Mouse (Mus musculus) limb, embryonic 14.5 days (tissue): ENCODE results near the gene Fat4. TPM values are rescaled to one million over a fixed set of nuclear protein-coding genes. Genes with fewer than 3 reads are reported as not detected.
A peak's percentile ranks its signal among the peaks of the same experiment; 100 is the strongest.

Source experiments
- ATAC-seq: fragments of 200-750 bp; cut with Nextera tagmentation; 2 replicates; pipeline ENCODE4 v1.8.0; 2017; ENCODE audit warnings: low read depth, moderate number of reproducible peaks, moderate TSS enrichment; ENCODE audit not compliant: low FRiP score
- DNase-seq: peaks from one replicate; pipeline ENCODE4 v3.0.0-alpha.2; 2015; ENCODE audit warnings: low spot score
- H3K27ac ChIP-seq: fragments of 300-500 bp; sonication (generic); replicated peaks from 2 replicates; pipeline ENCODE4 v1.5.1; 2014; ENCODE audit warnings: low read depth, mild to moderate bottlenecking, low read length, moderate library complexity, mixed read lengths
- H3K27me3 ChIP-seq: fragments of 300-500 bp; sonication (generic); 2 replicates; pipeline ENCODE4 v1.6.1; 2014; ENCODE audit warnings: low read length, mixed read lengths; ENCODE audit not compliant: control insufficient read depth, insufficient read depth
- H3K36me3 ChIP-seq: fragments of 300-500 bp; sonication (generic); 2 replicates; pipeline ENCODE4 v1.6.1; 2014; ENCODE audit warnings: mild to moderate bottlenecking, low read length, moderate library complexity, mixed read lengths; ENCODE audit not compliant: control insufficient read depth, insufficient read depth
- H3K4me1 ChIP-seq: fragments of 300-500 bp; sonication (generic); 2 replicates; pipeline ENCODE4 v1.6.1; 2014; ENCODE audit warnings: antibody characterized with exemption, low read length, mixed read lengths; ENCODE audit not compliant: control insufficient read depth, insufficient read depth
- H3K4me2 ChIP-seq: fragments of 300-500 bp; sonication (generic); replicated peaks from 2 replicates; pipeline ENCODE4 v1.6.1; 2014; ENCODE audit warnings: low read depth, mild to moderate bottlenecking, low read length, moderate library complexity; ENCODE audit not compliant: severe bottlenecking
- H3K4me3 ChIP-seq: fragments of 300-500 bp; sonication (generic); replicated peaks from 2 replicates; pipeline ENCODE4 v1.5.1; 2014; ENCODE audit warnings: low read length
- H3K9ac ChIP-seq: fragments of 300-500 bp; sonication (generic); 2 replicates; pipeline ENCODE4 v1.6.1; 2014; ENCODE audit warnings: mild to moderate bottlenecking, low read depth, low read length, moderate library complexity; ENCODE audit not compliant: severe bottlenecking
- H3K9me3 ChIP-seq: fragments of 300-500 bp; sonication (generic); 2 replicates; pipeline ENCODE4 v1.6.1; 2016; ENCODE audit warnings: low read length; ENCODE audit not compliant: control insufficient read depth
- POLR2A ChIP-seq: fragments of 200-500 bp; IDR thresholded peaks from 2 replicates; pipeline ENCODE4 v1.8.0; 2012; ENCODE audit warnings: inconsistent platforms, mild to moderate bottlenecking, moderate library complexity, borderline replicate concordance; ENCODE audit not compliant: insufficient read depth, insufficient read length; ENCODE audit errors: extremely low read depth
- WGBS: fragments of 180-500 bp; shearing (Covaris S2); extraction: QIAGEN DNeasy Blood & Tissue Kit; methylation state at CpG from one replicate; pipeline ENCODE4 v1.1.7; 2014; 5-methylcytosine and 5-hydroxymethylcytosine counted together
- polyA plus RNA-seq, 2 experiments: library from polyadenylated mRNA; depleted of rRNA in 1 of 2; stranded (reverse) in 1 of 2; unstranded in 1 of 2; fragments of >200 nt; fragmentation: Nextera tagmentation in 1 of 2; extraction: Ambion mirVana in 1 of 2; gene quantifications; 2 replicates each; pipeline versions ENCODE4 v1.2.1 to v1.2.3; 2012 to 2014

Fat4 gene
- polyA plus RNA-seq, 2 experiments, result 22.8 to 23.9 TPM

- H3K36me3 ChIP-seq, result peaks cover 11% of the 10 kb centered on the region; the same call in 1 of the 2 replicates
- H3K9me3 ChIP-seq, result no peaks in the 10 kb centered on the region; the same call in 1 of the 2 replicates
- DNase-seq (no peak), ATAC-seq (no peak)
- no peak overlapping the region for H3K27ac ChIP-seq
- no peak overlapping the region for H3K4me2 ChIP-seq
- WGBS, result 71% methylated on average over 2 of the region's 2 CpGs
- no peak overlapping the region for H3K4me3 ChIP-seq
- no peak overlapping the region for H3K9ac ChIP-seq
- no peaks in the 10 kb centered on the region for H3K27me3 ChIP-seq
- TF ChIP-seq POLR2A, result no peak
- peaks cover 18% of the 10 kb centered on the region for H3K4me1 ChIP-seq
Measured at GRCm38 (mm10) chr3:38918926-38919325, 32.2 kb downstream of the Fat4 start.

- no peak for TF ChIP-seq POLR2A
- 40% methylated on average over 2 of the region's 2 CpGs for WGBS
- Histone ChIP-seq H3K9ac (no peak overlapping the region), H3K36me3 (peaks cover 7% of the 10 kb centered on the region; the same call in 1 of the 2 replicates), H3K4me1 (peaks cover 18% of the 10 kb centered on the region), H3K27me3 (no peaks in the 10 kb centered on the region), H3K27ac (no peak overlapping the region), H3K4me3 (no peak overlapping the region), H3K9me3 (no peaks in the 10 kb centered on the region; the same call in 1 of the 2 replicates), H3K4me2 (no peak overlapping the region)
- ATAC-seq (0 out of 2 replicates have a peak, but pooled peaks have one; percentile 57), DNase-seq (peak; percentile 79)
Measured at GRCm38 (mm10) chr3:38921031-38921430, 34.3 kb downstream of the Fat4 start.

GRCm38 (mm10) chr3:38923251-38923686 lies 36.5 kb downstream of the Fat4 start:
- WGBS, result 46% methylated on average over 7 of the region's 7 CpGs

GRCm38 (mm10) chr3:38928076-38928686 lies 41.4 kb downstream of the Fat4 start:
- no peak overlapping the region for H3K4me2 ChIP-seq
- H3K27ac ChIP-seq, result 0 out of 2 replicates have a peak overlapping the region, but pooled peaks have one; percentile 39
- peaks cover 16% of the 10 kb centered on the region for H3K4me1 ChIP-seq
- no peak overlapping the region for H3K4me3 ChIP-seq
- H3K27me3 ChIP-seq, result no peaks in the 10 kb centered on the region
- H3K9me3 ChIP-seq, result no peaks in the 10 kb centered on the region
- H3K9ac ChIP-seq, result no peak overlapping the region
- no peak for TF ChIP-seq POLR2A
- WGBS, result 36% methylated on average over 4 of the region's 4 CpGs
- ATAC-seq, result peak; percentile 68
- H3K36me3 ChIP-seq, result peaks cover 6% of the 10 kb centered on the region; the same call in 1 of the 2 replicates
- DNase-seq, result peak; percentile 75

More at GRCm38 (mm10) chr3:38923251-38923686, 36.5 kb downstream of the Fat4 start:
- DNase-seq, result peak; percentile 60
- no peak for TF ChIP-seq POLR2A
- H3K4me3 ChIP-seq, result no peak overlapping the region
- no peaks in the 10 kb centered on the region; the same call in 1 of the 2 replicates for H3K9me3 ChIP-seq
- no peaks in the 10 kb centered on the region for H3K27me3 ChIP-seq
- H3K9ac ChIP-seq, result no peak overlapping the region
- no peak overlapping the region for H3K4me2 ChIP-seq
- no peak overlapping the region for H3K27ac ChIP-seq
- H3K4me1 ChIP-seq, result peaks cover 21% of the 10 kb centered on the region
- no peak for ATAC-seq
- H3K36me3 ChIP-seq, result peaks cover 5% of the 10 kb centered on the region; the same call in 1 of the 2 replicates

- no peak overlapping the region for H3K4me3 ChIP-seq
- H3K36me3 ChIP-seq, result peaks cover 6% of the 10 kb centered on the region; the same call in 1 of the 2 replicates
- peaks cover 16% of the 10 kb centered on the region; the same call in 1 of the 2 replicates for H3K4me1 ChIP-seq
- H3K27me3 ChIP-seq, result no peaks in the 10 kb centered on the region
- no peak overlapping the region for H3K27ac ChIP-seq
- no peak for TF ChIP-seq POLR2A
- peak; percentile 78 for DNase-seq
- ATAC-seq, result peak; percentile 78
- 38% methylated on average over 3 of the region's 3 CpGs for WGBS
- no peaks in the 10 kb centered on the region for H3K9me3 ChIP-seq
- no peak overlapping the region for H3K9ac ChIP-seq
- no peak overlapping the region for H3K4me2 ChIP-seq
Measured at GRCm38 (mm10) chr3:38928751-38929150, 42.0 kb downstream of the Fat4 start.
